Mouse (Mus musculus): Measurements from ENCODE around the gene Dnah8. TPM values are rescaled to one million over a fixed set of nuclear protein-coding genes. Genes with fewer than 3 reads are reported as not detected.

The Dnah8 gene
- total RNA-seq, 1 experiment from 2014 or later, result 21.6 TPM

DNA sequence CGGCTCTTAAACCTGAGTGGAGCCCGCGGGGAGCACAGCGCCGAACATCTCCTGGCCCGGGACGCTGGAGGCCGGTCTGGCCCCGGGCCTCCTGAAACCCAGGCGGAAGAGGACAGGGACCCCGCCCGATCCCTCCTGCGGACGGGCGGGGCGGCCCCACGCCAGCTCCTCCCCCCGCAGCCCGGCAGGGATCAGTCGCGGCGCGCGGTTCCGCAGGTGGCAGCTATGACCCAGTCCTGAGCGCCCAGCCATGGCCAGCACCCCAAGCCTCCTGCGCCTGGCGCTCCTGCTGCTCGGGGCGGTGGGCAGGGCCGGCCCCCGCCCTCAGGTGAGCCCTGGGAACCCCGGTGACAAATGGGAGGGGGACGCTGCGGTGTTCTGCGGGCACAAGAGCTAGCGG lies 277.5 kb downstream of the Dnah8 start, which contains the start of gene Glp1r:
TSS of gene Glp1r (plus strand) at position 191 of the 400 bp plus-strand sequence.
- no peak for ATAC-seq (ENCODE audit: extremely low read depth, insufficient number of reproducible peaks, low FRiP score, poor library complexity, severe bottlenecking)

DNA sequence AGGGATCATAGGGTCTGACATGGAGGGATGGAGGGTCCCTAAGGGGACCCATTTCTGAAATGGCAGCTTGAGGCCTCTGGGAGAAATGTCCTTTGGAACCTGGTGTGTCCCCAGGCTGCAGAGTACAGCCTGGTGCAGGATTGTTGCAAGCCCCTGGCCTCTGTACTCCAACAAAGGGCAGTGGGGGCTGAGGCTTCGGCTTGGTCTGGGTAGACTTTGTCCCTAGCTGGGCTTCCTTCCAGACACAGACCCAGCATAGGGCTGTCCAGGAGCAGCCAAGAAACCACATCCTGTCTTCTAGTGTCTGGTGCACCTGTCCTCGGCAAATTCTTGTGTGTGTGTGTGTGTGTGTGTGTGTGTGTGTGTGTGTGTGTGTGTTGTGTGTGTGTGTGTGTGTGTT lies 279.9 kb downstream of the Dnah8 start:
- ATAC-seq (ENCODE audit: extremely low read depth, insufficient number of reproducible peaks, low FRiP score, poor library complexity, severe bottlenecking), result no peak

DNA sequence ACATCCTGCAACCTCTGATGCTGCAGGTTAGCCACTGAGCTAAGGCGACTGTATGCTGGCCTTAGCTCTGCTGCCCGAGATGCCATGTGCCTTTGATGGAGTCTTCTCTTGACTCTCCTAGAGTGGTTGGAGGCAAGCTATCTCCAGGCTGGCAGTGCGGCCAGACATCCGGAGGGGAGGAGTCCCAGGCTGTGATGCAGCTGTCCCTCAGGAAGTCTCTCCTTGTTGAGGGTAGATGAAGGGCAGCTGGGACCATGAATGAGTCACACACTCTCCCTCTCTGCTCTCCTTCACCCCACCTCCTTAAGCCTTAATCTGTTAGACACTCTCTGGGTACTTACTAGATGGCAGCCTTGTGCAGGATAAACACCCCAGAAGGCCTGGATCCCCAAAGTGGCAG lies 283.4 kb downstream of the Dnah8 start:
- no peak for ATAC-seq (ENCODE audit: extremely low read depth, insufficient number of reproducible peaks, low FRiP score, poor library complexity, severe bottlenecking)

GRCm38 (mm10) chr17:30910866-30911731 lies 286.9 kb downstream of the Dnah8 start:
- ATAC-seq (ENCODE audit: extremely low read depth, insufficient number of reproducible peaks, low FRiP score, poor library complexity, severe bottlenecking), result no peak

- no peak for ATAC-seq (ENCODE audit: extremely low read depth, insufficient number of reproducible peaks, low FRiP score, poor library complexity, severe bottlenecking)
Observed at GRCm38 (mm10) chr17:30911732-30912088, 287.6 kb downstream of the Dnah8 start.

DNA sequence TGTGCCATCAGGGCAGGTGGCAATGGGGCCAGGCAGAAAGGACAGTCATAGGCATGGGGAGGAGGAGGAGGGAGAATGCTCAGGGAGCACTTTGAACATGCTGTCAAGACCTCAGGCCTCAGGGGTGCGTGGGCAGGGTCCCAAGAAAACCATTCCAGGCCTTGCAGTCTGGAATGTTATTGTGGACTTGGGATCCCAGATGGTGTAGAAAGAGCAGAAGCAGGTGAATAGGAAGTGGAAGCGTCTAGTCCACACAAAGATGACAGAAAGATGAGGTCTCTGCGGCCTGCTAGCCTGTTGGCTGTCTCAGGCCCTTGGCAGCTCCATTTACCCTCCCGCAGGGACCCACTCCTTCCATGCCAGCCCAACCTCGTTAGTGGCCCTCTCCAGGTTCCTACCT lies 288.4 kb downstream of the Dnah8 start:
- ATAC-seq (ENCODE audit: extremely low read depth, insufficient number of reproducible peaks, low FRiP score, poor library complexity, severe bottlenecking), result no peak

GRCm38 (mm10) chr17:30914264-30914663 lies 290.1 kb downstream of the Dnah8 start:
- no peak for ATAC-seq (ENCODE audit: extremely low read depth, insufficient number of reproducible peaks, low FRiP score, poor library complexity, severe bottlenecking)

- no peak for ATAC-seq (ENCODE audit: extremely low read depth, insufficient number of reproducible peaks, low FRiP score, poor library complexity, severe bottlenecking)
Observed at GRCm38 (mm10) chr17:30923566-30923965, 299.4 kb downstream of the Dnah8 start.

Other genes starting within 250 kb of the Dnah8 start
- 35.9 and 37.0 TPM in 2 replicates for gene Btbd9, start 47.9 kb upstream of the Dnah8 start, total RNA-seq (2017)
- gene Glo1, start 2.5 kb downstream of the Dnah8 start, total RNA-seq (2017), result 25.4 and 32.2 TPM in 2 replicates